Mouse (Mus musculus): ENCODE data around the gene Prkaca. TPM values are rescaled to one million over a fixed set of nuclear protein-coding genes. Genes with fewer than 3 reads are reported as not detected.

Gene Prkaca
- polyA plus RNA-seq, 1 experiment from 2014 or later, result 175 TPM

- Histone ChIP-seq H3K9me3 (ENCODE audit: control insufficient read depth, low read length) (no peaks in the 10 kb centered on the region), H3K36me3 (ENCODE audit: control insufficient read depth, insufficient read depth, low read length) (peaks cover 19% of the 10 kb centered on the region), H3K4me1 (ENCODE audit: control insufficient read depth, insufficient read depth, low read length) (no peaks in the 10 kb centered on the region), H3K27me3 (ENCODE audit: control insufficient read depth, insufficient read depth, low read length) (no peaks in the 10 kb centered on the region), H3K4me3 (ENCODE audit: low read depth, low read length) (no peak overlapping the region), H3K27ac (ENCODE audit: low read depth, low read length) (no peak overlapping the region), H3K4me2 (ENCODE audit: low read depth, low read length) (no peak overlapping the region), H3K9ac (replicated peaks; ENCODE audit: low read depth, low read length) (no peak overlapping the region)
- 92% methylated on average over 1 of the region's 1 CpGs for WGBS
- no peak for ATAC-seq (ENCODE audit: low read depth)
Observed at GRCm38 (mm10) chr8:83942446-83942845, 30.3 kb upstream of the Prkaca start.

GRCm38 (mm10) chr8:83945540-83945939, 27.3 kb upstream of the Prkaca start:
- Histone ChIP-seq H3K4me2 (ENCODE audit: low read depth, low read length) (no peak overlapping the region), H3K9ac (replicated peaks; ENCODE audit: low read depth, low read length) (no peak overlapping the region), H3K4me3 (ENCODE audit: low read depth, low read length) (no peak overlapping the region), H3K27ac (ENCODE audit: low read depth, low read length) (no peak overlapping the region), H3K9me3 (ENCODE audit: control insufficient read depth, low read length) (no peaks in the 10 kb centered on the region), H3K27me3 (ENCODE audit: control insufficient read depth, insufficient read depth, low read length) (no peaks in the 10 kb centered on the region), H3K4me1 (ENCODE audit: control insufficient read depth, insufficient read depth, low read length) (no peaks in the 10 kb centered on the region), H3K36me3 (ENCODE audit: control insufficient read depth, insufficient read depth, low read length) (no peaks in the 10 kb centered on the region)
- WGBS, result 69% methylated on average over 3 of the region's 3 CpGs
- no peak for ATAC-seq (ENCODE audit: low read depth)

- 1% methylated on average over 14 of the region's 14 CpGs for WGBS
- no peak for ATAC-seq (ENCODE audit: low read depth)
Observed at GRCm38 (mm10) chr8:83954749-83955105, 18.1 kb upstream of the Prkaca start.

GRCm38 (mm10) chr8:83955106-83955957, 17.5 kb upstream of the Prkaca start, which contains the start of the genes Gm10644 and Asf1b:
TSS of gene Gm10644 (minus strand) at chr8:83955205.
TSS of gene Asf1b (plus strand) at chr8:83955507.
- Histone ChIP-seq H3K36me3 (ENCODE audit: control insufficient read depth, insufficient read depth, low read length) (no peaks in the 10 kb centered on the region), H3K9ac (replicated peaks; ENCODE audit: low read depth, low read length) (peak within 1 kb of the TSS; percentile 11), H3K9me3 (ENCODE audit: control insufficient read depth, low read length) (no peaks in the 10 kb centered on the region), H3K4me1 (ENCODE audit: control insufficient read depth, insufficient read depth, low read length) (peaks cover 8% of the 10 kb centered on the region; the same call in 1 of the 2 replicates), H3K27me3 (ENCODE audit: control insufficient read depth, insufficient read depth, low read length) (no peaks in the 10 kb centered on the region), H3K4me2 (ENCODE audit: low read depth, low read length) (peak within 1 kb of the TSS; percentile 84), H3K27ac (ENCODE audit: low read depth, low read length) (peak within 1 kb of the TSS; percentile 28; the same call in 1 of the 2 replicates), H3K4me3 (ENCODE audit: low read depth, low read length) (peak within 1 kb of the TSS; percentile 49)
- ATAC-seq (ENCODE audit: low read depth), result peak; percentile 99
- under 1% methylated on average over 75 of the region's 75 CpGs for WGBS

More at GRCm38 (mm10) chr8:83954749-83955105, 18.1 kb upstream of the Prkaca start:
- Histone ChIP-seq H3K36me3 (ENCODE audit: control insufficient read depth, insufficient read depth, low read length) (no peaks in the 10 kb centered on the region), H3K4me2 (ENCODE audit: low read depth, low read length) (peak overlapping the region; percentile 46), H3K27me3 (ENCODE audit: control insufficient read depth, insufficient read depth, low read length) (no peaks in the 10 kb centered on the region), H3K4me1 (ENCODE audit: control insufficient read depth, insufficient read depth, low read length) (peaks cover 8% of the 10 kb centered on the region; the same call in 1 of the 2 replicates), H3K9ac (replicated peaks; ENCODE audit: low read depth, low read length) (peak overlapping the region; percentile 3), H3K4me3 (ENCODE audit: low read depth, low read length) (peak overlapping the region; percentile 49), H3K9me3 (ENCODE audit: control insufficient read depth, low read length) (no peaks in the 10 kb centered on the region), H3K27ac (ENCODE audit: low read depth, low read length) (peak overlapping the region; percentile 28; the same call in 1 of the 2 replicates)

GRCm38 (mm10) chr8:83955958-83956218, 16.9 kb upstream of the Prkaca start:
- Histone ChIP-seq H3K9ac (replicated peaks; ENCODE audit: low read depth, low read length) (0 out of 2 replicates have a peak overlapping the region, but pooled peaks have one; percentile 11), H3K9me3 (ENCODE audit: control insufficient read depth, low read length) (no peaks in the 10 kb centered on the region), H3K27ac (ENCODE audit: low read depth, low read length) (no peak overlapping the region), H3K36me3 (ENCODE audit: control insufficient read depth, insufficient read depth, low read length) (no peaks in the 10 kb centered on the region), H3K4me2 (ENCODE audit: low read depth, low read length) (peak overlapping the region; percentile 84), H3K4me1 (ENCODE audit: control insufficient read depth, insufficient read depth, low read length) (peaks cover 8% of the 10 kb centered on the region; the same call in 1 of the 2 replicates), H3K4me3 (ENCODE audit: low read depth, low read length) (peak overlapping the region; percentile 49), H3K27me3 (ENCODE audit: control insufficient read depth, insufficient read depth, low read length) (no peaks in the 10 kb centered on the region)
- ATAC-seq (ENCODE audit: low read depth), result no peak
- WGBS, result 3% methylated on average over 15 of the region's 15 CpGs

- Histone ChIP-seq H3K27me3 (ENCODE audit: control insufficient read depth, insufficient read depth, low read length) (no peaks in the 10 kb centered on the region), H3K27ac (ENCODE audit: low read depth, low read length) (no peak overlapping the region), H3K9ac (replicated peaks; ENCODE audit: low read depth, low read length) (no peak overlapping the region), H3K4me2 (ENCODE audit: low read depth, low read length) (no peak overlapping the region), H3K9me3 (ENCODE audit: control insufficient read depth, low read length) (no peaks in the 10 kb centered on the region), H3K4me3 (ENCODE audit: low read depth, low read length) (no peak overlapping the region), H3K4me1 (ENCODE audit: control insufficient read depth, insufficient read depth, low read length) (peaks cover 8% of the 10 kb centered on the region; the same call in 1 of the 2 replicates), H3K36me3 (ENCODE audit: control insufficient read depth, insufficient read depth, low read length) (no peaks in the 10 kb centered on the region)
- no peak for ATAC-seq (ENCODE audit: low read depth)
- 19% methylated on average over 1 of the region's 1 CpGs for WGBS
Observed at GRCm38 (mm10) chr8:83956789-83957188, 16.0 kb upstream of the Prkaca start.

- H3K4me1 ChIP-seq (ENCODE audit: control insufficient read depth, insufficient read depth, low read length), result no peaks in the 10 kb centered on the region
- H3K9ac ChIP-seq (replicated peaks; ENCODE audit: low read depth, low read length), result no peak overlapping the region
- no peak overlapping the region for H3K27ac ChIP-seq (ENCODE audit: low read depth, low read length)
- ATAC-seq (ENCODE audit: low read depth), result no peak
- H3K9me3 ChIP-seq (ENCODE audit: control insufficient read depth, low read length), result no peaks in the 10 kb centered on the region
- WGBS, result 90% methylated on average over 5 of the region's 5 CpGs
- H3K27me3 ChIP-seq (ENCODE audit: control insufficient read depth, insufficient read depth, low read length), result no peaks in the 10 kb centered on the region
- H3K4me2 ChIP-seq (ENCODE audit: low read depth, low read length), result no peak overlapping the region
- no peaks in the 10 kb centered on the region for H3K36me3 ChIP-seq (ENCODE audit: control insufficient read depth, insufficient read depth, low read length)
- no peak overlapping the region for H3K4me3 ChIP-seq (ENCODE audit: low read depth, low read length)
Observed at GRCm38 (mm10) chr8:83964015-83964765, 8.6 kb upstream of the Prkaca start.

GRCm38 (mm10) chr8:83967701-83968100, 5.1 kb upstream of the Prkaca start:
- Histone ChIP-seq H3K9me3 (ENCODE audit: control insufficient read depth, low read length) (no peaks in the 10 kb centered on the region), H3K4me3 (ENCODE audit: low read depth, low read length) (no peak overlapping the region), H3K9ac (replicated peaks; ENCODE audit: low read depth, low read length) (no peak overlapping the region), H3K4me1 (ENCODE audit: control insufficient read depth, insufficient read depth, low read length) (peaks cover 6% of the 10 kb centered on the region; the same call in 1 of the 2 replicates), H3K27ac (ENCODE audit: low read depth, low read length) (no peak overlapping the region), H3K27me3 (ENCODE audit: control insufficient read depth, insufficient read depth, low read length) (no peaks in the 10 kb centered on the region), H3K4me2 (ENCODE audit: low read depth, low read length) (no peak overlapping the region), H3K36me3 (ENCODE audit: control insufficient read depth, insufficient read depth, low read length) (no peaks in the 10 kb centered on the region)
- WGBS, result 94% methylated on average over 7 of the region's 7 CpGs
- ATAC-seq (ENCODE audit: low read depth), result no peak

- Histone ChIP-seq H3K4me3 (ENCODE audit: low read depth, low read length) (no peak overlapping the region), H3K9me3 (ENCODE audit: control insufficient read depth, low read length) (no peaks in the 10 kb centered on the region), H3K4me1 (ENCODE audit: control insufficient read depth, insufficient read depth, low read length) (peaks cover 17% of the 10 kb centered on the region), H3K36me3 (ENCODE audit: control insufficient read depth, insufficient read depth, low read length) (no peaks in the 10 kb centered on the region), H3K27ac (ENCODE audit: low read depth, low read length) (no peak overlapping the region), H3K9ac (replicated peaks; ENCODE audit: low read depth, low read length) (no peak overlapping the region), H3K27me3 (ENCODE audit: control insufficient read depth, insufficient read depth, low read length) (no peaks in the 10 kb centered on the region), H3K4me2 (ENCODE audit: low read depth, low read length) (no peak overlapping the region)
- no peak for ATAC-seq (ENCODE audit: low read depth)
- 84% methylated on average over 4 of the region's 4 CpGs for WGBS
Observed at GRCm38 (mm10) chr8:83971121-83971520, 1.7 kb upstream of the Prkaca start.
